Mouse (Mus musculus): ENCODE measurements around the gene Ndufs1. TPM values are rescaled to one million over a fixed set of nuclear protein-coding genes. Genes with fewer than 3 reads are reported as not detected.
"Not testable (repeated sequence)": the region's sequence is repeated elsewhere in the genome, so short reads cannot be mapped to it uniquely, and the experiment has no call there.

Gene Ndufs1
- polyA plus RNA-seq, 1 experiment from 2014 or later: 118 TPM

DNA sequence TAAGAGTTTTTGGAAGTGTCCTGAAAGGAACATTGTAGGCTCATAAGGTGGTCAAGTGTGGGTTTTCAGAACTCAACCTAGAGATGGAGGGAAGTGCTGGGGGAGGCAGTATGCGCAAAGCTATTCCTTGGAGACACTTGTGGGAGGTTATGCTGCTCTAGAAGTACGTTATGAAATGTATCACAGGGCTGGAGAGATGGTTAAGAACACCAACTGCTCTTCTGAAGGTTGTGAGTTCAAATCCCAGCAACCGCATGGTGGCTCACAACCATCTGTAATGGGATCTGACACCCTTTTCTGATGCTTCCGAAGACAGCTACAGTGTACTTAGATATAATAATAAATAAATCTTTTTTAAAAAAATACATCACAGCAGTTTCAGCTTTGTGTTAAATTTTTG lies 3.5 kb upstream of the Ndufs1 start:
- H3K36me3 ChIP-seq (ENCODE audit: control insufficient read depth, insufficient read depth, low read length): peaks cover 25% of the 10 kb centered on the region
- no peak for ATAC-seq
- 97% methylated on average over 4 of the region's 4 CpGs for WGBS
- no peak for DNase-seq (ENCODE audit: low spot score)
- H3K4me2 ChIP-seq (ENCODE audit: low read length): no peak overlapping the region
- H3K27ac ChIP-seq (ENCODE audit: low read depth, low read length): no peak overlapping the region
- peaks cover 16% of the 10 kb centered on the region for H3K4me1 ChIP-seq (ENCODE audit: control insufficient read depth, insufficient read depth, low read length)
- no peaks in the 10 kb centered on the region for H3K27me3 ChIP-seq (replicated peaks; ENCODE audit: control insufficient read depth, insufficient read depth, low read length)
- no peak overlapping the region for H3K9ac ChIP-seq (ENCODE audit: low read length)
- no peaks in the 10 kb centered on the region for H3K9me3 ChIP-seq (replicated peaks; ENCODE audit: control insufficient read depth, low read length)
- H3K4me3 ChIP-seq (ENCODE audit: low read depth, low read length): no peak overlapping the region

DNA sequence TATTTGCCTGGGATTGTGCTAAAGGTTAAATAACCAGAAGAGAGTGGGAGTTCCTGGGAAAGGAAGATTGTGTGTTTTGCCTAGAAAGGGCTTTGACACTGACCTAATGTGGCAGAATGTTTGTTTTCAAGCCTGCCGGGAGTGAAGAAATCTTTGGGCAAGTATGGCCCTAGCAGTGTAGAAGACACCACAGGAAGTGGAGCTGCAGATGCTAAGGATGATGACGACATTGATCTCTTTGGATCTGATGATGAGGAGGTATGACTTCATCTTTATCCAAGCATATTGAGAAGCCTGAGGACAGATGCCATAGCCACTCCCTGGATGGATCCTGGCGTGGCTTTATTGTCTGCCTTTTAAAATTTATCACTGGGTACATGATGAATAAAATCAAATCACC lies 1.7 kb upstream of the Ndufs1 start:
- no peak overlapping the region for H3K9ac ChIP-seq (ENCODE audit: low read length)
- peaks cover 25% of the 10 kb centered on the region for H3K36me3 ChIP-seq (ENCODE audit: control insufficient read depth, insufficient read depth, low read length)
- 84% methylated on average over 3 of the region's 3 CpGs for WGBS
- H3K4me1 ChIP-seq (ENCODE audit: control insufficient read depth, insufficient read depth, low read length): peaks cover 18% of the 10 kb centered on the region
- H3K27me3 ChIP-seq (replicated peaks; ENCODE audit: control insufficient read depth, insufficient read depth, low read length): no peaks in the 10 kb centered on the region
- H3K4me3 ChIP-seq (ENCODE audit: low read depth, low read length): 0 out of 2 replicates have a peak overlapping the region, but pooled peaks have one; percentile 98
- no peak for ATAC-seq
- H3K27ac ChIP-seq (ENCODE audit: low read depth, low read length): no peak overlapping the region
- no peaks in the 10 kb centered on the region for H3K9me3 ChIP-seq (replicated peaks; ENCODE audit: control insufficient read depth, low read length)
- no peak overlapping the region for H3K4me2 ChIP-seq (ENCODE audit: low read length)
- DNase-seq (ENCODE audit: low spot score): no peak

DNA sequence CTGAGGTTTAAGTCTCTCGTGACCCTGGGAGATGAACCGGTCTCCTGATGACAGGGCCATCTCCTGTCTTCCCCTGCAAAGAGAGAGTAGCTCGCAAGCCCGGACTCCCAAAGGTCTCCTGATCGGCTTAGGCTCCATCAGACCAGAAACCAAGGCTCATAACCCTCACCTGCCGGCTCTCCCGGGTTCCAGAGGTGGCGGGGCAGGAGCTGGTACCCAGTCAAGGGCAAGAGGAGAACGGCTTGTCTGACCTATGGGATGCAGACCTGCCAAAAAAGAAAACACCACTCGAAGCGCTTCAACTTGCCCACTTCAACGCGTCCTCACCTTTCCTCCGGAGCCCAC lies 402 bp downstream of the Ndufs1 start:
- Histone ChIP-seq H3K9ac (ENCODE audit: low read length) (peak overlapping the region; percentile 97), H3K27ac (ENCODE audit: low read depth, low read length) (peak overlapping the region; percentile 70; the same call in 1 of the 2 replicates), H3K4me3 (ENCODE audit: low read depth, low read length) (peak overlapping the region; percentile 98), H3K36me3 (ENCODE audit: control insufficient read depth, insufficient read depth, low read length) (peaks cover 32% of the 10 kb centered on the region), H3K4me1 (ENCODE audit: control insufficient read depth, insufficient read depth, low read length) (peaks cover 18% of the 10 kb centered on the region), H3K27me3 (replicated peaks; ENCODE audit: control insufficient read depth, insufficient read depth, low read length) (no peaks in the 10 kb centered on the region), H3K9me3 (replicated peaks; ENCODE audit: control insufficient read depth, low read length) (no peaks in the 10 kb centered on the region), H3K4me2 (ENCODE audit: low read length) (peak overlapping the region; percentile 82)
- under 1% methylated on average over 14 of the region's 14 CpGs for whole genome bisulfite sequencing
- ATAC-seq: no peak; the same call in 1 of the 2 replicates
- no peak for DNase-seq (ENCODE audit: low spot score)

DNA sequence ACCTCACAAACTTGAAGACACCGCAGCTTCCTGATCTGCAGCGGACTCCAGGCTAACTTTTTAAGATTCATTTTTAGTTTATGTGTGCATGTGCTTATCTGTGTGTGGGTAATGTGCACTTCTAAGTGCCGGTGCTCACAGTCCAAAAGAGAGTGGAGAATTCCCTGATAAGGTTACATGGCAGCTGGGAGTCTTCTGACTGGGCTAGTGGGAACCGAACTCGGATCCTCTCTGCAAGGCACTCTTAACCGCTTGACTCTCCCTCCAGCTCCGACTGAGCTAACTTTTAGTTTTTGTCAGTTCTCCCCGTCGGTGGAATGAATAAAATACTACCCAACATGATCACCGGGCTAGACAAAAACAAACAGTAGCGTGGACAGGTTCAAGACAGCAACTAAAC lies 780 bp downstream of the Ndufs1 start:
- 12% methylated on average over 11 of the region's 11 CpGs for WGBS
- H3K36me3 ChIP-seq (ENCODE audit: control insufficient read depth, insufficient read depth, low read length): peaks cover 32% of the 10 kb centered on the region

DNA sequence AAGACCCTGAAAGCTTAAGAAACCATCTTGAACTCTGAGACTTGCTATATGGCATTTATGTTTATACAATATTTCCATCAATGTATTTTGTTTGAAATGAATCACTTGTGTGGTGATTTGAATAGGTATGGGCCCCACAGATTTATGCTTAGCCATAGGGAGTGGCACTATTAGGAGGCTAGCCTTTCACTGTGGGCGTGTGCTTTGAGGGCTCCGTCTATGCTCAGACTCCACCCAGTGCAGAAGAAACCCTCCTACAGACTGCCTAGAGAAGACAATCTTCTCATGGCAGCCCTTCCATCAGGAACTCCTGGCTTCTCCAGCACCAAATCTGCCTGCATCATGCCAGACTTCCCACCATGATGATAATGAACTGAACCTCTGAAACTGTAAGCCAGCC lies 8.0 kb downstream of the Ndufs1 start:
- no peak overlapping the region for H3K9ac ChIP-seq (ENCODE audit: low read length)
- H3K27me3 ChIP-seq (replicated peaks; ENCODE audit: control insufficient read depth, insufficient read depth, low read length): no peaks in the 10 kb centered on the region
- ATAC-seq (no peak), DNase-seq (ENCODE audit: low spot score) (no peak)
- H3K4me2 ChIP-seq (ENCODE audit: low read length): no peak overlapping the region
- H3K4me1 ChIP-seq (ENCODE audit: control insufficient read depth, insufficient read depth, low read length): no peaks in the 10 kb centered on the region
- H3K9me3 ChIP-seq (replicated peaks; ENCODE audit: control insufficient read depth, low read length): no peaks in the 10 kb centered on the region
- no peak overlapping the region for H3K4me3 ChIP-seq (ENCODE audit: low read depth, low read length)
- 82% methylated on average over 2 of the region's 2 CpGs for WGBS
- H3K27ac ChIP-seq (ENCODE audit: low read depth, low read length): no peak overlapping the region
- H3K36me3 ChIP-seq (ENCODE audit: control insufficient read depth, insufficient read depth, low read length): peaks cover 68% of the 10 kb centered on the region

More for the DNA sequence above, 780 bp downstream of the Ndufs1 start:
- ATAC-seq: no peak
- peaks cover 18% of the 10 kb centered on the region for H3K4me1 ChIP-seq (ENCODE audit: control insufficient read depth, insufficient read depth, low read length)
- peak overlapping the region; percentile 97 for H3K9ac ChIP-seq (ENCODE audit: low read length)
- no peaks in the 10 kb centered on the region for H3K27me3 ChIP-seq (replicated peaks; ENCODE audit: control insufficient read depth, insufficient read depth, low read length)
- H3K4me2 ChIP-seq (ENCODE audit: low read length): peak overlapping the region; percentile 82
- peak overlapping the region; percentile 98 for H3K4me3 ChIP-seq (ENCODE audit: low read depth, low read length)
- DNase-seq (ENCODE audit: low spot score): peak; percentile 3
- H3K27ac ChIP-seq (ENCODE audit: low read depth, low read length): peak overlapping the region; percentile 70; the same call in 1 of the 2 replicates
- no peaks in the 10 kb centered on the region for H3K9me3 ChIP-seq (replicated peaks; ENCODE audit: control insufficient read depth, low read length)

DNA sequence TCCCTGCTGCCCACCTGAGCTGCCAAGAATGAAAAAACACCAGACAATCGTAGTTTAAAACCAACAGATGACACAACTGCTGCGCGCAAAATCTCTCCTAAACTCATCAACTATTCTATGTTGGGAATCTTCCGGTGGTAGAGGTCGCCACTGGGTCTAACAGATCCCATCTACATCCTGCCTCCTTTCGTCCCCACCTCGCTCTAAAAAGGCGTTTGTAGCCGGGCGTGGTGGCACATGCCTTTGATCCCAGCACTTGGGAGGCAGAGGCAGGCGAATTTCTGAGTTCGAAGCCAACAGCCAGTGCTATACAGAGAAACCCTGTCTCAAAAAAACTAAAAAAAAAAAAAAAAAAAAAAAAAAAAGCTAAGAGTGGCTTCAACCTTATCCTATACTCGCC lies 36.4 kb downstream of the Ndufs1 start:
- DNase-seq (ENCODE audit: low spot score): no peak
- H3K27ac ChIP-seq (ENCODE audit: low read depth, low read length): no peak overlapping the region
- H3K36me3 ChIP-seq (ENCODE audit: control insufficient read depth, insufficient read depth, low read length): peaks cover 43% of the 10 kb centered on the region
- whole genome bisulfite sequencing: 96% methylated on average over 13 of the region's 13 CpGs
- no peak overlapping the region for H3K4me3 ChIP-seq (ENCODE audit: low read depth, low read length)
- no peaks in the 10 kb centered on the region for H3K9me3 ChIP-seq (replicated peaks; ENCODE audit: control insufficient read depth, low read length)
- H3K9ac ChIP-seq (ENCODE audit: low read length): no peak overlapping the region
- no peak for ATAC-seq
- no peaks in the 10 kb centered on the region for H3K27me3 ChIP-seq (replicated peaks; ENCODE audit: control insufficient read depth, insufficient read depth, low read length)
- no peaks in the 10 kb centered on the region for H3K4me1 ChIP-seq (ENCODE audit: control insufficient read depth, insufficient read depth, low read length)
- H3K4me2 ChIP-seq (ENCODE audit: low read length): no peak overlapping the region

DNA sequence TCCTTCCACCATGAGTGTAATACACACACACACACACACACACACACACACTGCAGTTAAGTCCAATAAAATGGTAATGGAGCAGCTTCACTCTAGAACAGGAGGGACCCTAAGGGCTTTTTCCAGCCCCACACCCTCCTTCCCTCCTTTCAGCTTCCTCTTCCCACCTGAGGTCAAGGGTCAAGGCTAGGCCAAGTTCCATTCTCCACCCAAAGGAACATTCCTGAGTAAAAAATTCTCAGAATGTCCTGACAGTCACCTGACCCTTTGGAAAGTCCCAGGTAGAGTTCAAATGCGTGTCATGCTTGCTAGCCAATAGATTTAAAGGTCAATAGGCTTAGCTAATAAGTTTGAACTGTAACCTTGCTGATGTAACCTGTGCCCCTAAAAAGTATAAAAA lies 38.0 kb downstream of the Ndufs1 start:
- not testable (repeated sequence) for H3K4me2 ChIP-seq (ENCODE audit: low read length); H3K9me3 ChIP-seq (replicated peaks; ENCODE audit: control insufficient read depth, low read length); H3K27me3 ChIP-seq (replicated peaks; ENCODE audit: control insufficient read depth, insufficient read depth, low read length); H3K9ac ChIP-seq (ENCODE audit: low read length); H3K4me3 ChIP-seq (ENCODE audit: low read depth, low read length); ATAC-seq; DNase-seq (ENCODE audit: low spot score); H3K27ac ChIP-seq (ENCODE audit: low read depth, low read length); H3K4me1 ChIP-seq (ENCODE audit: control insufficient read depth, insufficient read depth, low read length)
- H3K36me3 ChIP-seq (ENCODE audit: control insufficient read depth, insufficient read depth, low read length): peaks cover 26% of the 10 kb centered on the region
- WGBS: 100% methylated on average over 1 of the region's 1 CpGs

DNA sequence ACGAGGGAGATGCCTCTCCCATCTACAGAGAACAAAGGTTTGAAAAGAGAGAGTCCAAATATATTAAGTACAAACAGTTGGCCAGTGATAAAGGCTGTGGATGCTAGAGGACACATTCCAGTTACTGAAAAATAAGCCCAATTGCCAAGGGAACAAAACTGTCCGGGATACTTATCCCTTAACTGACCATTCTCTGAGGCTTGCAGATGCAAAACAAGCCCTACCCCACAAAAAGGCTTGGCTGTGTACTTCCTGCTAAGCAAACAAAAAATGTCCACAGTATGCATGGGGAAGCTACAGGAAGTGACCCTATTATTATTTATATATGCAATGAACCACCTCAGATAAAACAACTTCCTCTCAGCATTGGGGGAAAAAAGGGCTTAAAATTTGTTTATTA lies 38.7 kb downstream of the Ndufs1 start:
- Histone ChIP-seq H3K9ac (ENCODE audit: low read length) (no peak overlapping the region), H3K4me2 (ENCODE audit: low read length) (no peak overlapping the region), H3K36me3 (ENCODE audit: control insufficient read depth, insufficient read depth, low read length) (peaks cover 21% of the 10 kb centered on the region), H3K27ac (ENCODE audit: low read depth, low read length) (no peak overlapping the region), H3K27me3 (replicated peaks; ENCODE audit: control insufficient read depth, insufficient read depth, low read length) (no peaks in the 10 kb centered on the region), H3K9me3 (replicated peaks; ENCODE audit: control insufficient read depth, low read length) (no peaks in the 10 kb centered on the region), H3K4me3 (ENCODE audit: low read depth, low read length) (no peak overlapping the region), H3K4me1 (ENCODE audit: control insufficient read depth, insufficient read depth, low read length) (no peaks in the 10 kb centered on the region)
- DNase-seq (ENCODE audit: low spot score) (no peak), ATAC-seq (no peak)
- 88% methylated on average over 2 of the region's 2 CpGs for WGBS

DNA sequence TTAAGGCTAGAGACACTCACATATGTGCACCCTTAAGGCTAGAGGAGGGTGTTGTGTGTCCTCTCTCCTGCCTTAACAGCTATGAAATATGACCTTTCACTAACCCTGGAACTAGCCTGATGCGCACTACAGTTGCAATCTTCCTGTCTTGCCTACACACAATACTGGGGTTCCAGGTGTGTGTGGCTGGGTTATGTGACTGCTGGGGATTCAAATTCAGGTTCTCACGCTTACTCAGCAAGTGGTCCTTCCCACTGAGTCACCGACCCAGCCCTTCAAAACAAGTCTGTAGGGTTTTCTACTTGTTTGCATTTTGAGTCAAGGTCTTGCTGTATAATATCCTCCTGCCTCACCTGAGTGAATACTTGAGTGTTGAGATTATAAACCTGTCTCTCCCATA lies 42.1 kb downstream of the Ndufs1 start:
- peaks cover 6% of the 10 kb centered on the region; the same call in 1 of the 2 replicates for H3K36me3 ChIP-seq (ENCODE audit: control insufficient read depth, insufficient read depth, low read length)
- ATAC-seq (no peak), DNase-seq (ENCODE audit: low spot score) (no peak)

More for the DNA sequence above, 42.1 kb downstream of the Ndufs1 start:
- Histone ChIP-seq H3K9ac (ENCODE audit: low read length) (no peak overlapping the region), H3K27ac (ENCODE audit: low read depth, low read length) (no peak overlapping the region), H3K4me3 (ENCODE audit: low read depth, low read length) (no peak overlapping the region), H3K27me3 (replicated peaks; ENCODE audit: control insufficient read depth, insufficient read depth, low read length) (no peaks in the 10 kb centered on the region), H3K4me1 (ENCODE audit: control insufficient read depth, insufficient read depth, low read length) (no peaks in the 10 kb centered on the region), H3K9me3 (replicated peaks; ENCODE audit: control insufficient read depth, low read length) (no peaks in the 10 kb centered on the region), H3K4me2 (ENCODE audit: low read length) (no peak overlapping the region)
- 88% methylated on average over 3 of the region's 3 CpGs for WGBS
